Comparison of ENCODE assay signal across 18 mouse cellular contexts in genomic region chr15:5777074-5777473, GRCm38 (mm10).
DNase-seq lines count a peak whose midpoint lies in the region; ATAC-seq lines count a peak whose summit lies in the region.
"Had no signal": no experiment of that assay in that cellular context is flagged by ENCODE, and none has a peak within 500 bp of the region (broad histone marks: within the 10 kb centered on the region; RNA-seq: fewer than 3 reads in every experiment).

No protein-coding gene starts in this region.

- peak; percentile 84 for ATAC-seq in CD4-positive, CD25-positive, alpha-beta regulatory T cell, adult 4 months
- peak; percentile 70 for ATAC-seq in inflammation-experienced regulatory T-cells, adult 6 months
- ATAC-seq: forebrain, embryonic 16.5 days had no signal

- H3K36me3 ChIP-seq in forebrain, embryonic 10.5 days (replicated peaks) = no peaks in the 10 kb centered on the region
- H3K36me3 ChIP-seq: embryonic facial prominence, embryonic 15.5 days; heart, embryonic 13.5 days; hindbrain, embryonic 15.5 days had no signal

- no peak overlapping the region for H3K4me3 ChIP-seq in forebrain, embryonic 10.5 days
- H3K4me3 ChIP-seq: embryonic facial prominence, embryonic 15.5 days; erythroblast, embryonic 14.5 days; heart, embryonic 13.5 days; hindbrain, embryonic 15.5 days had no signal

- H3K27me3 ChIP-seq in forebrain, embryonic 10.5 days (ENCODE audit: poor library complexity, severe bottlenecking) = no peaks in the 10 kb centered on the region
- H3K27me3 ChIP-seq: embryonic facial prominence, embryonic 15.5 days; heart, embryonic 13.5 days; hindbrain, embryonic 15.5 days had no signal

- WGBS in forebrain, embryonic 10.5 days = 83% methylated on average over 4 of the region's 4 CpGs

- H3K4me1 ChIP-seq in forebrain, embryonic 10.5 days = no peaks in the 10 kb centered on the region
- H3K4me1 ChIP-seq: embryonic facial prominence, embryonic 15.5 days; heart, embryonic 13.5 days; hindbrain, embryonic 15.5 days had no signal

- H3K27ac ChIP-seq in forebrain, embryonic 10.5 days = no peak overlapping the region
- H3K27ac ChIP-seq: embryonic facial prominence, embryonic 15.5 days; heart, embryonic 13.5 days; hindbrain, embryonic 15.5 days had no signal

- no peaks in the 10 kb centered on the region for H3K9me3 ChIP-seq in forebrain, embryonic 10.5 days
- H3K9me3 ChIP-seq: embryonic facial prominence, embryonic 15.5 days; heart, embryonic 13.5 days; hindbrain, embryonic 15.5 days had no signal

- DNase-seq in thymus, postnatal 14 days = peak; percentile 42
- no peak for DNase-seq in heart, adult 18-20 months
- no peak for DNase-seq in right cerebral cortex, postnatal 36 days (ENCODE audit: low spot score in 2 of 2)
- DNase-seq in kidney, postnatal 25 days = no peak
- no peak for DNase-seq in forebrain, embryonic 10.5 days (ENCODE audit: extremely low spot score, low spot score)
- DNase-seq: adrenal gland, postnatal 14 days; cerebellum, adult 2 months; cerebellum, postnatal 14 days; embryo, embryonic 11 days; gastrocnemius, postnatal 14 days; heart, postnatal 36 days had no signal
